Mouse (Mus musculus): ENCODE results near the gene Tnfrsf1a. TPM values are rescaled to one million over a fixed set of nuclear protein-coding genes. Genes with fewer than 3 reads are reported as not detected.

The Tnfrsf1a gene
- polyA plus RNA-seq, 1 experiment from 2014 or later: 81.8 TPM

GRCm38 (mm10) chr6:125378621-125379020 is 29.5 kb downstream of the Tnfrsf1a start:
- Histone ChIP-seq H3K9ac (ENCODE audit: low read depth, low read length) (no peak overlapping the region), H3K27me3 (replicated peaks; ENCODE audit: control insufficient read depth, insufficient read depth, low read length) (peaks cover 50% of the 10 kb centered on the region), H3K4me2 (ENCODE audit: low read depth, low read length) (peak overlapping the region; percentile 23; the same call in 1 of the 2 replicates), H3K27ac (replicated peaks; ENCODE audit: low read depth, low read length) (no peak overlapping the region), H3K9me3 (ENCODE audit: control insufficient read depth, low read length) (no peaks in the 10 kb centered on the region), H3K4me3 (ENCODE audit: low read depth, low read length) (no peak overlapping the region), H3K4me1 (ENCODE audit: control insufficient read depth, insufficient read depth, low read length) (peaks cover 20% of the 10 kb centered on the region), H3K36me3 (ENCODE audit: control insufficient read depth, insufficient read depth, low read length) (no peaks in the 10 kb centered on the region)
- DNase-seq (ENCODE audit: low spot score) (no peak), ATAC-seq (ENCODE audit: low read depth) (no peak)
- WGBS: 14% methylated on average over 6 of the region's 6 CpGs

- Histone ChIP-seq H3K9ac (ENCODE audit: low read depth, low read length) (peak overlapping the region; percentile 55), H3K9me3 (ENCODE audit: control insufficient read depth, low read length) (no peaks in the 10 kb centered on the region), H3K4me1 (ENCODE audit: control insufficient read depth, insufficient read depth, low read length) (peaks cover 20% of the 10 kb centered on the region), H3K27ac (replicated peaks; ENCODE audit: low read depth, low read length) (no peak overlapping the region), H3K4me3 (ENCODE audit: low read depth, low read length) (peak overlapping the region; percentile 44), H3K27me3 (replicated peaks; ENCODE audit: control insufficient read depth, insufficient read depth, low read length) (peaks cover 50% of the 10 kb centered on the region), H3K4me2 (ENCODE audit: low read depth, low read length) (peak overlapping the region; percentile 74), H3K36me3 (ENCODE audit: control insufficient read depth, insufficient read depth, low read length) (no peaks in the 10 kb centered on the region)
- DNase-seq (ENCODE audit: low spot score): no peak
- ATAC-seq (ENCODE audit: low read depth): no peak
- 4% methylated on average over 9 of the region's 9 CpGs for WGBS
Measured at GRCm38 (mm10) chr6:125379781-125380180, 30.6 kb downstream of the Tnfrsf1a start.

- Histone ChIP-seq H3K4me2 (ENCODE audit: low read depth, low read length) (peak within 1 kb of the TSS; percentile 74), H3K9ac (ENCODE audit: low read depth, low read length) (peak within 1 kb of the TSS; percentile 55), H3K27me3 (replicated peaks; ENCODE audit: control insufficient read depth, insufficient read depth, low read length) (peaks cover 50% of the 10 kb centered on the region), H3K4me3 (ENCODE audit: low read depth, low read length) (peak within 1 kb of the TSS; percentile 44), H3K36me3 (ENCODE audit: control insufficient read depth, insufficient read depth, low read length) (no peaks in the 10 kb centered on the region), H3K9me3 (ENCODE audit: control insufficient read depth, low read length) (no peaks in the 10 kb centered on the region), H3K27ac (replicated peaks; ENCODE audit: low read depth, low read length) (no peak within 1 kb of the TSS), H3K4me1 (ENCODE audit: control insufficient read depth, insufficient read depth, low read length) (peaks cover 20% of the 10 kb centered on the region)
- DNase-seq (ENCODE audit: low spot score) (no peak), ATAC-seq (ENCODE audit: low read depth) (no peak)
- 12% methylated on average over 37 of the region's 40 CpGs for WGBS
Measured at GRCm38 (mm10) chr6:125380372-125381360, 31.5 kb downstream of the Tnfrsf1a start, which contains the start of gene Plekhg6. Gene Plekhg6, minus strand, starts transcription at chr6:125380793.

- Histone ChIP-seq H3K4me3 (ENCODE audit: low read depth, low read length) (no peak overlapping the region), H3K9ac (ENCODE audit: low read depth, low read length) (no peak overlapping the region), H3K9me3 (ENCODE audit: control insufficient read depth, low read length) (no peaks in the 10 kb centered on the region), H3K4me2 (ENCODE audit: low read depth, low read length) (no peak overlapping the region), H3K27ac (replicated peaks; ENCODE audit: low read depth, low read length) (no peak overlapping the region), H3K27me3 (replicated peaks; ENCODE audit: control insufficient read depth, insufficient read depth, low read length) (peaks cover 50% of the 10 kb centered on the region), H3K4me1 (ENCODE audit: control insufficient read depth, insufficient read depth, low read length) (peaks cover 20% of the 10 kb centered on the region), H3K36me3 (ENCODE audit: control insufficient read depth, insufficient read depth, low read length) (no peaks in the 10 kb centered on the region)
- ATAC-seq (ENCODE audit: low read depth) (no peak), DNase-seq (ENCODE audit: low spot score) (no peak)
- 69% methylated on average over 2 of the region's 2 CpGs for WGBS
Measured at GRCm38 (mm10) chr6:125382024-125382423, 32.9 kb downstream of the Tnfrsf1a start.

- H3K27ac ChIP-seq (replicated peaks; ENCODE audit: low read depth, low read length): no peak overlapping the region
- no peak for ATAC-seq (ENCODE audit: low read depth)
- 60% methylated on average over 11 of the region's 11 CpGs for WGBS
- 0 out of 2 replicates have a peak, but pooled peaks cover 3% of the 10 kb centered on the region for H3K4me1 ChIP-seq (ENCODE audit: control insufficient read depth, insufficient read depth, low read length)
- peaks cover 23% of the 10 kb centered on the region for H3K27me3 ChIP-seq (replicated peaks; ENCODE audit: control insufficient read depth, insufficient read depth, low read length)
- no peak overlapping the region for H3K4me2 ChIP-seq (ENCODE audit: low read depth, low read length)
- no peaks in the 10 kb centered on the region for H3K9me3 ChIP-seq (ENCODE audit: control insufficient read depth, low read length)
- H3K36me3 ChIP-seq (ENCODE audit: control insufficient read depth, insufficient read depth, low read length): no peaks in the 10 kb centered on the region
- no peak for DNase-seq (ENCODE audit: low spot score)
- H3K4me3 ChIP-seq (ENCODE audit: low read depth, low read length): no peak overlapping the region
- no peak overlapping the region for H3K9ac ChIP-seq (ENCODE audit: low read depth, low read length)
Measured at GRCm38 (mm10) chr6:125385066-125385974, 36.2 kb downstream of the Tnfrsf1a start.

- DNase-seq (ENCODE audit: low spot score) (no peak), ATAC-seq (ENCODE audit: low read depth) (no peak)
- H3K4me2 ChIP-seq (ENCODE audit: low read depth, low read length): no peak overlapping the region
- no peaks in the 10 kb centered on the region for H3K9me3 ChIP-seq (ENCODE audit: control insufficient read depth, low read length)
- WGBS: 53% methylated on average over 6 of the region's 6 CpGs
- H3K27me3 ChIP-seq (replicated peaks; ENCODE audit: control insufficient read depth, insufficient read depth, low read length): peaks cover 16% of the 10 kb centered on the region
- no peak overlapping the region for H3K4me3 ChIP-seq (ENCODE audit: low read depth, low read length)
- no peak overlapping the region for H3K27ac ChIP-seq (replicated peaks; ENCODE audit: low read depth, low read length)
- H3K9ac ChIP-seq (ENCODE audit: low read depth, low read length): no peak overlapping the region
- H3K36me3 ChIP-seq (ENCODE audit: control insufficient read depth, insufficient read depth, low read length): no peaks in the 10 kb centered on the region
- H3K4me1 ChIP-seq (ENCODE audit: control insufficient read depth, insufficient read depth, low read length): no peaks in the 10 kb centered on the region
Measured at GRCm38 (mm10) chr6:125386080-125386479, 36.9 kb downstream of the Tnfrsf1a start.

GRCm38 (mm10) chr6:125389853-125390252 is 40.7 kb downstream of the Tnfrsf1a start:
- Histone ChIP-seq H3K9me3 (ENCODE audit: control insufficient read depth, low read length) (no peaks in the 10 kb centered on the region), H3K9ac (ENCODE audit: low read depth, low read length) (no peak overlapping the region), H3K4me1 (ENCODE audit: control insufficient read depth, insufficient read depth, low read length) (no peaks in the 10 kb centered on the region), H3K27ac (replicated peaks; ENCODE audit: low read depth, low read length) (no peak overlapping the region), H3K27me3 (replicated peaks; ENCODE audit: control insufficient read depth, insufficient read depth, low read length) (no peaks in the 10 kb centered on the region), H3K4me3 (ENCODE audit: low read depth, low read length) (no peak overlapping the region), H3K4me2 (ENCODE audit: low read depth, low read length) (no peak overlapping the region), H3K36me3 (ENCODE audit: control insufficient read depth, insufficient read depth, low read length) (no peaks in the 10 kb centered on the region)
- no peak for ATAC-seq (ENCODE audit: low read depth)
- 88% methylated on average over 5 of the region's 5 CpGs for WGBS
- no peak for DNase-seq (ENCODE audit: low spot score)

Measured in embryonic facial prominence, embryonic 14.5 days (tissue).